Mouse (Mus musculus) retina, postnatal 7 days (tissue): ENCODE measurements around the gene Nkain2.
A peak's percentile ranks its signal among the peaks of the same experiment; 100 is the strongest.
"Not testable (repeated sequence)": the region's sequence is repeated elsewhere in the genome, so short reads cannot be mapped to it uniquely, and the experiment has no call there.

Source experiments
- DNase-seq: peaks from one replicate; pipeline ENCODE4 v3.0.0-alpha.2; 2012; ENCODE audit warnings: low read depth, low spot score

Nkain2 gene

GRCm38 (mm10) chr10:32889652-32890506 is at the start of gene Nkain2:
Gene Nkain2, minus strand, starts transcription at chr10:32890462.
- DNase-seq, result peak; percentile 27

GRCm38 (mm10) chr10:32939853-32940252 is 49.6 kb upstream of the Nkain2 start:
- DNase-seq, result no peak

GRCm38 (mm10) chr10:32895093-32895492 is 4.8 kb upstream of the Nkain2 start:
- DNase-seq, result peak; percentile 8

GRCm38 (mm10) chr10:32890507-32891131 is 357 bp upstream of the Nkain2 start:
- peak; percentile 20 for DNase-seq

- no peak for DNase-seq
Observed at GRCm38 (mm10) chr10:32881977-32882376, 8.3 kb downstream of the Nkain2 start.

- no peak for DNase-seq
Observed at GRCm38 (mm10) chr10:32870691-32871406, 19.4 kb downstream of the Nkain2 start.

GRCm38 (mm10) chr10:32869541-32869940 is 20.7 kb downstream of the Nkain2 start:
- DNase-seq, result no peak

GRCm38 (mm10) chr10:32815210-32815883 is 74.9 kb downstream of the Nkain2 start:
- no peak for DNase-seq

GRCm38 (mm10) chr10:32796215-32796614 is 94.0 kb downstream of the Nkain2 start:
- no peak for DNase-seq

GRCm38 (mm10) chr10:32790541-32790940 is 99.7 kb downstream of the Nkain2 start:
- no peak for DNase-seq

GRCm38 (mm10) chr10:32782732-32783359 is 107.4 kb downstream of the Nkain2 start:
- DNase-seq, result no peak

- DNase-seq, result no peak
Observed at GRCm38 (mm10) chr10:32738989-32739388, 151.3 kb downstream of the Nkain2 start.

GRCm38 (mm10) chr10:32706579-32706978 is 183.7 kb downstream of the Nkain2 start:
- DNase-seq, result not testable (repeated sequence)

GRCm38 (mm10) chr10:32696661-32697060 is 193.6 kb downstream of the Nkain2 start:
- no peak for DNase-seq

- no peak for DNase-seq
Observed at GRCm38 (mm10) chr10:32684548-32684947, 205.7 kb downstream of the Nkain2 start.

- DNase-seq, result no peak
Observed at GRCm38 (mm10) chr10:32640256-32640655, 250.0 kb downstream of the Nkain2 start.

GRCm38 (mm10) chr10:32639173-32639572 is 251.1 kb downstream of the Nkain2 start:
- DNase-seq, result no peak

- no peak for DNase-seq
Observed at GRCm38 (mm10) chr10:32631043-32631442, 259.2 kb downstream of the Nkain2 start.

GRCm38 (mm10) chr10:32604448-32604847 is 285.8 kb downstream of the Nkain2 start:
- no peak for DNase-seq

- no peak for DNase-seq
Observed at GRCm38 (mm10) chr10:32602798-32603197, 287.5 kb downstream of the Nkain2 start.

GRCm38 (mm10) chr10:32594998-32595397 is 295.3 kb downstream of the Nkain2 start:
- DNase-seq, result no peak
